Mouse (Mus musculus): ENCODE measurements at regions not wholly inside any gene's neighbourhood (a gene's known extent, or its start where the extent isn't known, plus 50 kb on each side); places are given as distances from the start of the nearest gene placed in this dataset.

DNA sequence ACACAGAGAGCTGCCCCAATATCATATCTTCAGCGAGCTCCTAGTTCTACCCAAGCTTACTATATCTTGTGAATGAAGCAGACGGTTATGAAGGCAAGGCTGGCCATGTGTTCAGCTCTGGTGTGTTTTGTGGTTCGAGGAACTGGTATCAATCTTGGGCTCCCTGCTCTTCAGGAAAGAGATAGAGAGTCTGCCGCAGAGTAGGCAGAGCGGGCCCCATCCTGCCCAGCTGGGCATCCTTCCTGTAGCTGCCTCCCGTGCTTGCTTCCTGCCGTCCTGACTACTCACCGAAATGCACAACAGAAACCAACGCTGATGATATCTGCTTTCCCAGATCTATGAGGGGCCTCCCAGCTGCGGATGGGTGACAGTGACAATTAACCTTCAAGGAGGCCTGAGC is 60.3 kb downstream of the Snrpe start:
- WGBS (ENCODE audit: insufficient replicate concordance) = 18% methylated on average over 10 of the region's 10 CpGs

GRCm38 (mm10) chr1:133548971-133549370 is 61.1 kb downstream of the Snrpe start:
- ATAC-seq (ENCODE audit: insufficient read depth) = no peak
- H3K4me3 ChIP-seq (replicated peaks) = no peak overlapping the region
- no peak overlapping the region for H3K4me2 ChIP-seq
- no peak overlapping the region for H3K27ac ChIP-seq (replicated peaks)
- no peaks in the 10 kb centered on the region for H3K27me3 ChIP-seq
- no peaks in the 10 kb centered on the region for H3K9me3 ChIP-seq (replicated peaks)
- H3K36me3 ChIP-seq (replicated peaks) = no peaks in the 10 kb centered on the region
- H3K4me1 ChIP-seq (replicated peaks) = no peaks in the 10 kb centered on the region
- 34% methylated on average over 2 of the region's 2 CpGs for WGBS (ENCODE audit: insufficient replicate concordance)
- H3K9ac ChIP-seq = no peak overlapping the region

More for the DNA sequence above, 60.3 kb downstream of the Snrpe start:
- Histone ChIP-seq H3K9ac (no peak overlapping the region), H3K4me2 (no peak overlapping the region), H3K36me3 (replicated peaks) (no peaks in the 10 kb centered on the region), H3K27ac (replicated peaks) (no peak overlapping the region), H3K4me1 (replicated peaks) (no peaks in the 10 kb centered on the region), H3K9me3 (replicated peaks) (no peaks in the 10 kb centered on the region), H3K4me3 (replicated peaks) (no peak overlapping the region), H3K27me3 (no peaks in the 10 kb centered on the region)
- ATAC-seq (ENCODE audit: insufficient read depth) = no peak

DNA sequence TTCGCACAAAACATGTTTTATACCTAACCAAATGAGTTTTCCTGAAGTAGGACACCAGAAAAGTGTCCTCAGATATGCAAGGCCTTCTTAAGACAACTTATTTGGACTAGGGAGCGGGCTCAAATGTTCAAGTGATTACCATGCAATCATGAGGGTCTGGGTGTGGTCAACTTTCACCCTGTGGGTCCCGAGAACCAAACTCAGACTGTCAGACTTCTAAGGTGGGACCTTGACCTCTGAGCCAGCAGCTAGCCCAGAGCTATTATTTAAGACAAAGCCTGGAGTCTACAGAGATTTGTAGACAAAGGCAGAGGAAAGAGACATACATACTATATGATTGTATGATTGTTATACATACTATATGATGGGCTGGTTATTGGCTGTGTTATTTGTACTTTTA is 62.5 kb downstream of the Snrpe start:
- no peak for ATAC-seq (ENCODE audit: insufficient read depth)
- H3K9me3 ChIP-seq (replicated peaks) = no peaks in the 10 kb centered on the region
- H3K4me3 ChIP-seq (replicated peaks) = no peak overlapping the region
- 42% methylated on average over 3 of the region's 3 CpGs for WGBS (ENCODE audit: insufficient replicate concordance)
- no peaks in the 10 kb centered on the region for H3K4me1 ChIP-seq (replicated peaks)
- H3K36me3 ChIP-seq (replicated peaks) = no peaks in the 10 kb centered on the region
- no peak overlapping the region for H3K4me2 ChIP-seq
- H3K9ac ChIP-seq = no peak overlapping the region
- no peaks in the 10 kb centered on the region for H3K27me3 ChIP-seq
- H3K27ac ChIP-seq (replicated peaks) = no peak overlapping the region

GRCm38 (mm10) chr1:133544996-133545395 is 65.1 kb downstream of the Snrpe start:
- H3K4me1 ChIP-seq (replicated peaks) = no peaks in the 10 kb centered on the region
- H3K27me3 ChIP-seq = no peaks in the 10 kb centered on the region
- H3K4me3 ChIP-seq (replicated peaks) = no peak overlapping the region
- H3K4me2 ChIP-seq = no peak overlapping the region
- no peaks in the 10 kb centered on the region for H3K36me3 ChIP-seq (replicated peaks)
- no peaks in the 10 kb centered on the region for H3K9me3 ChIP-seq (replicated peaks)
- 42% methylated on average over 9 of the region's 9 CpGs for WGBS (ENCODE audit: insufficient replicate concordance)
- H3K9ac ChIP-seq = no peak overlapping the region
- ATAC-seq (ENCODE audit: insufficient read depth) = no peak
- no peak overlapping the region for H3K27ac ChIP-seq (replicated peaks)

DNA sequence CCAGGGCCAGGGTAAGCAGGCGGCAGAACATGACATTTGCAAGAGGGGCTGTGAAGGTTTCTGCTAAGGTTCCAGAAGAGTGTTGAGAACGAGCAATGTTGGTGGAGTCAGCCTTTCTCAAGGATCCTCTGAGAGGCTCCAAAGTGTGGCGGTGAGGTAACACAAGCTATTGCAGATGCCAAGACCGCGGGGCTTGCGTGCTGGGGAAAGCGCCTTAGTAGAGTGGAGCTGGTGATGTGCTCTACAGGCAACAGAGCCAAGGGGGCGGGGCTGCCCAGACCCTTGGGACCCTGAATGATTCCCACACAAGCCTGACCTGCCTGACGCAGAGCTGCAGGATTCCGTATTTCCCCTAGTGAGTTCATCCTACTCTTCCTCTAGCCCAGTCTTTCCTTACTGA is 66.3 kb downstream of the Snrpe start:
- no peaks in the 10 kb centered on the region for H3K27me3 ChIP-seq
- no peaks in the 10 kb centered on the region for H3K4me1 ChIP-seq (replicated peaks)
- H3K4me3 ChIP-seq (replicated peaks) = no peak overlapping the region
- no peak overlapping the region for H3K9ac ChIP-seq
- H3K9me3 ChIP-seq (replicated peaks) = no peaks in the 10 kb centered on the region
- no peak for ATAC-seq (ENCODE audit: insufficient read depth)
- no peak overlapping the region for H3K4me2 ChIP-seq
- H3K27ac ChIP-seq (replicated peaks) = no peak overlapping the region
- H3K36me3 ChIP-seq (replicated peaks) = no peaks in the 10 kb centered on the region
- 77% methylated on average over 10 of the region's 10 CpGs for WGBS (ENCODE audit: insufficient replicate concordance)

GRCm38 (mm10) chr1:133541996-133542775 is 67.9 kb downstream of the Snrpe start:
- Histone ChIP-seq H3K27ac (replicated peaks) (no peak overlapping the region), H3K4me1 (replicated peaks) (no peaks in the 10 kb centered on the region), H3K4me3 (replicated peaks) (no peak overlapping the region), H3K9ac (no peak overlapping the region), H3K27me3 (no peaks in the 10 kb centered on the region), H3K4me2 (no peak overlapping the region), H3K36me3 (replicated peaks) (no peaks in the 10 kb centered on the region), H3K9me3 (replicated peaks) (no peaks in the 10 kb centered on the region)
- 64% methylated on average over 15 of the region's 15 CpGs for WGBS (ENCODE audit: insufficient replicate concordance)
- no peak for ATAC-seq (ENCODE audit: insufficient read depth)

DNA sequence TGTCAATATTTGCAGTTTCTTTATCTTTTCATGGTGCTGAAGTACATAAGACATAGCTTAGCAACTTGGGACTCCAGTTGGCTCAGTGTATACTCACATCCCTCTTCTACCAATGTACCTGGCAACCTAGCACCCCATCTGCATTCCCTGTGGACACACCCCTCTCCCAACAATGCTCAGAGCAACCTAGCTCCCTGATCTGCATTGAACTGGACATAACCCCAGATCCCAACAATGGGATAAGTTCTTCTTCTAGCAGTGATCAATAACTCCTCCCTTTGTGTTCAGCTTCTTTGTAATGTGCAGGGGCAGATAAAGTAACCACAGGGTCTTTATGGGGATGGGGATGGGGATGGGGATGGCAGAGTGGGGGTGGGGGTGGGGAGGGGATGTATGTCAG is 79.4 kb downstream of the Snrpe start:
- Histone ChIP-seq H3K27me3 (no peaks in the 10 kb centered on the region), H3K4me3 (replicated peaks) (no peak overlapping the region), H3K9ac (no peak overlapping the region), H3K36me3 (replicated peaks) (no peaks in the 10 kb centered on the region), H3K9me3 (replicated peaks) (no peaks in the 10 kb centered on the region), H3K27ac (replicated peaks) (no peak overlapping the region), H3K4me1 (replicated peaks) (no peaks in the 10 kb centered on the region), H3K4me2 (no peak overlapping the region)
- no peak for ATAC-seq (ENCODE audit: insufficient read depth)

GRCm38 (mm10) chr1:133529817-133530216 is 80.3 kb downstream of the Snrpe start:
- no peak for ATAC-seq (ENCODE audit: insufficient read depth)
- H3K27me3 ChIP-seq = no peaks in the 10 kb centered on the region
- no peak overlapping the region for H3K9ac ChIP-seq
- 60% methylated on average over 10 of the region's 10 CpGs for WGBS (ENCODE audit: insufficient replicate concordance)
- H3K4me1 ChIP-seq (replicated peaks) = no peaks in the 10 kb centered on the region
- no peaks in the 10 kb centered on the region for H3K36me3 ChIP-seq (replicated peaks)
- H3K9me3 ChIP-seq (replicated peaks) = no peaks in the 10 kb centered on the region
- no peak overlapping the region for H3K27ac ChIP-seq (replicated peaks)
- no peak overlapping the region for H3K4me3 ChIP-seq (replicated peaks)
- H3K4me2 ChIP-seq = no peak overlapping the region

DNA sequence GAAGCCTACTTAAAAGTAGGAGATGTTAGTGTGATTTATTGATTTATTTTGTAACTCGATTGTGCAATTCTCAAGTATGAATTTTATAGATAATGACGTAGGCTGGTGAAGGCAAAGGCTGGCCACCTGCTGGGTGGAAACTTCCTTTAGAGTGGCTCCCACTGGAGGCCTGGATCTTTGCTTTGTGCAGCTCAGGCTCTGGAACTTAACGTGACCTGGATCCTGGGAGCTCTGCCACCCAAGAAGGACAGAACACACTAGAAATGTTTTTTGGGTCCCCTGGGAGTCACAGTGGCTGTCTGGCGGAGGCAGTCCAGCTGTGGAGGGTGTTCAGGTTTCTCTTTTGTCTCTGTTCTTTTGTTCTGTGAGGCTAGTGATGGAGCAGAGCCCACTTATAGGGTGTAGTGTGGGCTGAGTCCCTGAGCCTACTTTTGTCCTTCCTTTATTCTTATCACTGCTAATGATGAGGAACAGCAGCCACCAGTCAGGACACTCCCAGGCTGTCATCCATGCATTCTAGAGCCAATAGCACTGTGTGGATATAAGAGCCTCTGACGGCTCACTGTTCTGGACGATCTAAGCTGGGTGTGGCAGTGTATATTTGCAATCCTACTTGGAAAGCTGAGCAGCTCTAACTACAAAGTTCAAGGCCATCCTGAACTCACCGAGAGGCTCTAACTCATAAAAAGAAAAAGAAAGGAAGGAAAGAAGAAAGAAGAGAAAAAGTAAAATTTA is 82.3 kb downstream of the Snrpe start:
- 48% methylated on average over 7 of the region's 7 CpGs for WGBS (ENCODE audit: insufficient replicate concordance)
- no peak overlapping the region for H3K9ac ChIP-seq
- no peak overlapping the region for H3K27ac ChIP-seq (replicated peaks)
- H3K4me2 ChIP-seq = no peak overlapping the region
- no peaks in the 10 kb centered on the region for H3K9me3 ChIP-seq (replicated peaks)
- no peaks in the 10 kb centered on the region for H3K27me3 ChIP-seq
- no peak for ATAC-seq (ENCODE audit: insufficient read depth)
- H3K36me3 ChIP-seq (replicated peaks) = no peaks in the 10 kb centered on the region
- no peaks in the 10 kb centered on the region for H3K4me1 ChIP-seq (replicated peaks)
- H3K4me3 ChIP-seq (replicated peaks) = no peak overlapping the region

GRCm38 (mm10) chr1:133522825-133523224 is 87.3 kb downstream of the Snrpe start:
- no peaks in the 10 kb centered on the region for H3K4me1 ChIP-seq (replicated peaks)
- 42% methylated on average over 1 of the region's 1 CpGs for WGBS (ENCODE audit: insufficient replicate concordance)
- no peak overlapping the region for H3K4me2 ChIP-seq
- H3K9me3 ChIP-seq (replicated peaks) = no peaks in the 10 kb centered on the region
- no peak overlapping the region for H3K9ac ChIP-seq
- no peak for ATAC-seq (ENCODE audit: insufficient read depth)
- no peak overlapping the region for H3K27ac ChIP-seq (replicated peaks)
- no peaks in the 10 kb centered on the region for H3K27me3 ChIP-seq
- no peaks in the 10 kb centered on the region for H3K36me3 ChIP-seq (replicated peaks)
- no peak overlapping the region for H3K4me3 ChIP-seq (replicated peaks)

DNA sequence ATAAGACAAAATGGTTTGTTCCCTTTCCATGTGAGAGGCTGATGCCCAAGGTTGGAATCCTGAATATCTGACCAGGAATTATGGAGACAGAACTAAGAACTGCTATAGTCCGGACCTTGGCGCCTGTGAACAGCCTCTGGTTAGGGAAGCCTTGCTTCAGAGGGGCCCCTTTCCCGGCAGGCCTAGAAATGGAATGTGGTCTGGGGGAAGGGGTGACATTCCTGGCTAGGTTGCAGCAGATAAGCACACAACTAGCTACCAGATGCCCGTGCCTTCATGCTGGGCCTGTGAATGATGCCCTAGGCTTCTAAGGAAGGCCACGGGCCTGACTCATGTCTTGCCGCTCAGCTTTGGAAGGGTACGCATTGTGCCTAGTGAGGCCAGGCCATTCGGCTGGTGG is 89.4 kb downstream of the Snrpe start:
- Histone ChIP-seq H3K9me3 (replicated peaks) (no peaks in the 10 kb centered on the region), H3K36me3 (replicated peaks) (no peaks in the 10 kb centered on the region), H3K4me1 (replicated peaks) (no peaks in the 10 kb centered on the region), H3K4me3 (replicated peaks) (no peak overlapping the region), H3K27ac (replicated peaks) (no peak overlapping the region), H3K4me2 (no peak overlapping the region), H3K27me3 (no peaks in the 10 kb centered on the region), H3K9ac (no peak overlapping the region)
- 59% methylated on average over 8 of the region's 8 CpGs for WGBS (ENCODE audit: insufficient replicate concordance)
- no peak for ATAC-seq (ENCODE audit: insufficient read depth)
